9 mouse cellular contexts compared by ENCODE assay signal in the genomic region with DNA sequence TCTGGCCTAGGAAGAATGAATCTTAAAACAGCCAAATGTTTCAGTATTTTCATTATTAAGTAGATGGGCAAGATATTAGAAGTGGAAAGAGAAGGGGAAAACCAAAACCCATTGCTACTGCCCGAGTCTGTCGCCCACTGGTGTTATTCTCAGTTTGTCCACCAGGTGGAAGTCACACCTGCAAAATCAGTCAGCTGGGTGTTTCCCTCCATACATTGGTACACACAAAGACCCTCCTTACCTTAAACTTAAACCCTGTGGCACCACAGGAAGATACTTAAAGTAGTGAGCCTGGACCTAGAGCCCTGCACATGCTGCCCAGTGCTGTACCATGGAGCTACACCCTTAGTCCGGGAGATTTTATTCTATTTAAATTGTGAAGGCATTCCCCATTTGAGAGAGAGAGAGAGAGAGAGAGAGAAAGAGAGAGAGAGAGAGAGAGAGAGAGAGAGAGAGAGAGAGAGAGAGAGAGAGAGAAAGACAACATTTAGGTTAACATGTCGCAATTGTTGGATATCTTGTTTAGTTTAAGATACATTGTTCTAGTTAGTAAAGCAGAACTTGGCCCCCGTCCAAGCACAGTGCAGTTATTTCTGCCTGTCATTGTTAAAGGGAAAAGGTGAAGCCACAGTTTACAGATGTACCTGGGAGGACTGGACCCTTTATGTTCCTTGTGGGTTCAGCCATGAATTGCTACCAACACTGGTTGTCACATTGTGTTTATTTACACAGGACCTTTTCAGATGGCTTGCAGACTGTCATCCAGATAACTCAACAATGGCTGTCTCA. TPM values are rescaled to one million over a fixed set of nuclear protein-coding genes. Genes with fewer than 3 reads are reported as not detected.
DNase-seq lines count a peak whose midpoint lies in the region; TF ChIP-seq lines count a peak whose summit lies in the region.
"Had no signal": no experiment of that assay in that cellular context is flagged by ENCODE, and none has a peak within 500 bp of the region (broad histone marks: within the 10 kb centered on the region; RNA-seq: fewer than 3 reads in every experiment).

No protein-coding gene starts in this region.

- DNase-seq in heart, adult 11 months, result peak; percentile 94
- no peak for DNase-seq in heart, postnatal 25 days (ENCODE audit: low spot score)
- DNase-seq in MEL (ENCODE audit: low read depth, low spot score), result peak; percentile 89
- DNase-seq in cerebellum, postnatal 14 days, result peak; percentile 87 to 90
- DNase-seq in frontal cortex, postnatal 36 days (ENCODE audit: low spot score in 2 of 2), result peak; percentile 73 to 83
- peak; percentile 84 for DNase-seq in kidney, postnatal 10 days
- peak; percentile 80 for DNase-seq in lung, postnatal 10 days
- peak; percentile 73 for DNase-seq in right cerebral cortex, postnatal 4 days

- peaks cover 13 to 34% of the 10 kb centered on the region in 2 experiments for H3K4me1 ChIP-seq in MEL (ENCODE audit: control insufficient read depth in 1 of 2, insufficient read depth in 2 of 2, low read length in 2 of 2)

- TF ChIP-seq EP300 in MEL (IDR thresholded peaks at IDR 0.05; ENCODE audit: low read depth in 1 of 2, low read length in 2 of 2), result peak in 1 of 2 experiments; percentile 16; a peak in 1 of 4 replicates

- H3K27me3 ChIP-seq in MEL (ENCODE audit: control insufficient read depth in 1 of 2, insufficient read depth in 2 of 2, low read length in 2 of 2), result no peaks in the 10 kb centered on the region

- intact Hi-C loops in heart, postnatal 25 days (cut with DNase I), result loop anchor here (1.0 to 5.0 kb wide), 5 partner anchors 70 to 420 kb away; no protein-coding TSS in a partner anchor

- H3K79me2 ChIP-seq in MEL (ENCODE audit: control insufficient read depth, insufficient read depth, low read length, poor library complexity), result peaks cover 7% of the 10 kb centered on the region

- H3K36me3 ChIP-seq in MEL (ENCODE audit: control insufficient read depth in 1 of 2, insufficient read depth in 2 of 2, low read length in 2 of 2), result peaks cover 0 to 33% of the 10 kb centered on the region in 2 experiments; a peak in 2 of 4 replicates
- H3K36me3 ChIP-seq: liver, embryonic 15.5 days had no signal

- H3K9me3 ChIP-seq in MEL (replicated peaks; ENCODE audit: insufficient read depth, low read length), result no peaks in the 10 kb centered on the region
- H3K9me3 ChIP-seq: liver, embryonic 15.5 days had no signal

- H3K27ac ChIP-seq in MEL (ENCODE audit: control insufficient read depth, low read depth, low read length), result peak overlapping the region; percentile 72
- H3K27ac ChIP-seq: liver, embryonic 15.5 days had no signal

- TF ChIP-seq POLR2A in MEL (IDR thresholded peaks at IDR 0.05; ENCODE audit: control insufficient read depth in 1 of 2, insufficient read depth in 1 of 2, low read depth in 1 of 2, low read length in 2 of 2, poor library complexity in 1 of 2), result no peak

- H3K4me3 ChIP-seq in MEL (ENCODE audit: control insufficient read depth in 1 of 2, insufficient read depth in 1 of 2, low read depth in 2 of 2, low read length in 2 of 2), result peak overlapping the region; percentile 24 to 29; a peak in 2 of 4 replicates
- H3K4me3 ChIP-seq: liver, embryonic 15.5 days had no signal

- peak; percentile 97 for TF ChIP-seq RAD21 in MEL (IDR thresholded peaks at IDR 0.05; ENCODE audit: low read depth, low read length)

- H3K9ac ChIP-seq in MEL (ENCODE audit: control insufficient read depth, low read depth, low read length, poor library complexity, severe bottlenecking), result peak overlapping the region; percentile 53
- H3K9ac ChIP-seq: liver, embryonic 15.5 days had no signal

- peak; percentile 78 to 94 (median 87) for TF ChIP-seq CTCF in MEL (IDR thresholded peaks at IDR 0.05 in 2 of 3, conservative IDR thresholded peaks at IDR 0.05 in 1 of 3; ENCODE audit: control insufficient read depth in 1 of 3, insufficient read depth in 1 of 3, low read depth in 2 of 3, low read length in 3 of 3, poor library complexity in 1 of 3, severe bottlenecking in 1 of 3)

TF ChIP-seq in MEL, 35 proteins besides CTCF, POLR2A, EP300 and RAD21:
- TF ChIP-seq SIN3A (IDR thresholded peaks at IDR 0.05; ENCODE audit: low read length), result peak; percentile 68
- TF ChIP-seq HCFC1 (IDR thresholded peaks at IDR 0.05; ENCODE audit: low read depth, low read length), result no peak
- 0 out of 2 replicates have a peak, but pooled peaks have one; percentile 20 for TF ChIP-seq TCF12 (IDR thresholded peaks at IDR 0.05; ENCODE audit: low read depth, low read length)
- TF ChIP-seq E2F4 (IDR thresholded peaks at IDR 0.05; ENCODE audit: borderline replicate concordance, low read depth, low read length), result no peak
- no peak for TF ChIP-seq USF1 (IDR thresholded peaks at IDR 0.05; ENCODE audit: low read depth, low read length)
- peak; percentile 95 for TF ChIP-seq ZC3H11A (IDR thresholded peaks at IDR 0.05; ENCODE audit: low read depth, low read length)
- 0 out of 2 replicates have a peak, but pooled peaks have one; percentile 25 for TF ChIP-seq ZNF384 (IDR thresholded peaks at IDR 0.05; ENCODE audit: low read depth, low read length)
- TF ChIP-seq ELF1 (IDR thresholded peaks at IDR 0.05; ENCODE audit: low read depth, low read length), result no peak
- peak; percentile 70; the same call in 1 of the 2 replicates for TF ChIP-seq MAZ (IDR thresholded peaks at IDR 0.05; ENCODE audit: low read depth, low read length)
- no peak for TF ChIP-seq TBP (IDR thresholded peaks at IDR 0.05; ENCODE audit: low read depth, low read length)
- no peak for TF ChIP-seq CHD1 (IDR thresholded peaks at IDR 0.05; ENCODE audit: low read depth, low read length)
- no peak for TF ChIP-seq POLR2AphosphoS2 (IDR thresholded peaks at IDR 0.05; ENCODE audit: low read length)
- no peak for TF ChIP-seq TAL1 (IDR thresholded peaks at IDR 0.05; ENCODE audit: low read length)
- no peak for TF ChIP-seq MAFK (IDR thresholded peaks at IDR 0.05; ENCODE audit: borderline replicate concordance, low read depth, low read length)
- TF ChIP-seq ETS1 (IDR thresholded peaks at IDR 0.05; ENCODE audit: low read depth, low read length), result 0 out of 2 replicates have a peak, but pooled peaks have one; percentile 30
- TF ChIP-seq USF2 (IDR thresholded peaks at IDR 0.05; ENCODE audit: borderline replicate concordance in 1 of 2, insufficient read depth in 1 of 2, low read depth in 1 of 2, low read length in 2 of 2), result no peak
- TF ChIP-seq SMC3 (IDR thresholded peaks at IDR 0.05; ENCODE audit: low read depth, low read length), result peak; percentile 95
- TF ChIP-seq MXI1 (IDR thresholded peaks at IDR 0.05; ENCODE audit: low read depth, low read length), result no peak
- TF ChIP-seq POLR2AphosphoS5 (IDR thresholded peaks at IDR 0.05; ENCODE audit: borderline replicate concordance, low read depth, low read length), result no peak
- TF ChIP-seq JUND (IDR thresholded peaks at IDR 0.05; ENCODE audit: low read depth, low read length), result peak; percentile 92
- no peak for TF ChIP-seq RCOR1 (IDR thresholded peaks at IDR 0.05; ENCODE audit: low read depth, low read length)
- no peak for TF ChIP-seq CHD2 (IDR thresholded peaks at IDR 0.05; ENCODE audit: low read length)
- TF ChIP-seq MAX (IDR thresholded peaks at IDR 0.05; ENCODE audit: low read length), result peak; percentile 33; the same call in 1 of the 2 replicates
- no peak for TF ChIP-seq UBTF (IDR thresholded peaks at IDR 0.05; ENCODE audit: borderline replicate concordance, insufficient read depth, low read depth, low read length)
- no peak for TF ChIP-seq MYB (IDR thresholded peaks at IDR 0.05; ENCODE audit: low read depth, low read length)
- TF ChIP-seq KAT2A (conservative IDR thresholded peaks at IDR 0.05; ENCODE audit: low read depth, low read length), result no peak

RNA-seq across cellular contexts. Expression of a gene that starts 16.0 kb away (rescaled TPM):
- total RNA-seq in heart, postnatal 25 days (2021), result 10 to 100 TPM in 1 of 2 experiments, 1 to 10 TPM in 1; 5.7 to 13.6 TPM
- total RNA-seq in MEL (2012; rRNA removed), result 7.7 and 9.2 TPM in 2 replicates
- 10 to 100 TPM in 1 of 2 experiments, not detected in 1; 13.3 TPM for polyA plus RNA-seq in MEL (2012; ENCODE audit: insufficient read depth in 1 of 2, insufficient read length in 2 of 2, low read depth in 1 of 2, low replicate concordance in 2 of 2, missing spikeins in 1 of 2)

RNA-seq across cellular contexts. Expression of a gene that starts 16.2 kb away (rescaled TPM):
- 10 to 100 TPM in 1 of 2 experiments, 1 to 10 TPM in 1; 9.1 to 10.4 TPM for total RNA-seq in heart, postnatal 25 days (2021)
- total RNA-seq in MEL (2012; rRNA removed), result 7.2 and 8.4 TPM in 2 replicates
- polyA plus RNA-seq in MEL (2012; ENCODE audit: insufficient read depth in 1 of 2, insufficient read length in 2 of 2, low read depth in 1 of 2, low replicate concordance in 2 of 2, missing spikeins in 1 of 2), result 10 to 100 TPM in 1 of 2 experiments, not detected in 1; 12.9 TPM

RNA-seq across cellular contexts. Expression of a gene that starts 16.4 kb away (rescaled TPM):
- total RNA-seq in heart, postnatal 25 days (2021), result 1 to 10 TPM in 1 of 2 experiments, under 1 TPM in 1; 0.47 to 1.5 TPM
- total RNA-seq in MEL (2012; rRNA removed), result not detected in 2 replicates
- polyA plus RNA-seq in MEL (2012; ENCODE audit: insufficient read depth in 1 of 2, insufficient read length in 2 of 2, low read depth in 1 of 2, low replicate concordance in 2 of 2, missing spikeins in 1 of 2), result under 1 TPM in 1 of 2 experiments, not detected in 1; 0.14 TPM
